Mouse (Mus musculus) heart, embryonic 15.5 days (tissue): Measurements from ENCODE around the gene Ctsz. TPM values are rescaled to one million over a fixed set of nuclear protein-coding genes. Genes with fewer than 3 reads are reported as not detected.

ENCODE experiments used
- ATAC-seq: fragments of 200-750 bp; cut with Nextera tagmentation; replicated peaks from 2 replicates; pipeline ENCODE4 v1.8.0; 2017; ENCODE audit warnings: low read depth, moderate TSS enrichment; ENCODE audit not compliant: insufficient number of reproducible peaks, insufficient read depth, low FRiP score
- H3K27ac ChIP-seq: fragments of 300-500 bp; sonication (generic); 2 replicates; pipeline ENCODE4 v1.5.1; 2015; ENCODE audit warnings: mild to moderate bottlenecking, inconsistent platforms
- H3K27me3 ChIP-seq: fragments of 300-500 bp; sonication (generic); 2 replicates; pipeline ENCODE4 v1.6.1; 2015; ENCODE audit warnings: inconsistent platforms
- H3K36me3 ChIP-seq: fragments of 300-500 bp; sonication (generic); 2 replicates; pipeline ENCODE4 v1.6.1; 2015; ENCODE audit warnings: mild to moderate bottlenecking, inconsistent platforms
- H3K4me1 ChIP-seq: fragments of 300-500 bp; sonication (generic); replicated peaks from 2 replicates; pipeline ENCODE4 v1.6.1; 2015; ENCODE audit warnings: inconsistent platforms
- H3K4me2 ChIP-seq: fragments of 300-500 bp; sonication (generic); 2 replicates; pipeline ENCODE4 v1.6.1; 2015; ENCODE audit warnings: inconsistent platforms, mild to moderate bottlenecking, moderate library complexity
- H3K4me3 ChIP-seq: fragments of 300-500 bp; sonication (generic); 2 replicates; pipeline ENCODE4 v1.5.1; 2015; ENCODE audit warnings: mild to moderate bottlenecking, inconsistent platforms
- H3K9ac ChIP-seq: fragments of 300-500 bp; sonication (generic); 2 replicates; pipeline ENCODE4 v1.6.1; 2015; ENCODE audit warnings: mild to moderate bottlenecking, inconsistent platforms
- H3K9me3 ChIP-seq: fragments of 300-500 bp; sonication (generic); replicated peaks from 2 replicates; pipeline ENCODE4 v1.6.1; 2016; ENCODE audit warnings: inconsistent platforms
- WGBS: fragments of 180-500 bp; shearing (Covaris S2); methylation state at CpG from one replicate; pipeline ENCODE4 v1.1.7; 2015; ENCODE audit warnings: mixed read lengths; 5-methylcytosine and 5-hydroxymethylcytosine counted together
- polyA plus RNA-seq: library from polyadenylated mRNA; unstranded; fragments of >200 nt; fragmentation: Nextera tagmentation; extraction: Ambion mirVana; gene quantifications from 2 replicates; pipeline ENCODE4 v1.2.1, GENCODE M21; 2015

Ctsz gene
- polyA plus RNA-seq, 1 experiment from 2014 or later: 99.5 TPM

GRCm38 (mm10) chr2:174439961-174440360 lies 1.1 kb upstream of the Ctsz start:
- H3K9ac ChIP-seq: no peak overlapping the region
- no peaks in the 10 kb centered on the region for H3K9me3 ChIP-seq
- H3K27ac ChIP-seq: no peak overlapping the region
- H3K4me1 ChIP-seq: peaks cover 33% of the 10 kb centered on the region
- no peak for ATAC-seq
- H3K27me3 ChIP-seq: no peaks in the 10 kb centered on the region
- H3K4me2 ChIP-seq: no peak overlapping the region
- WGBS: 78% methylated on average over 9 of the region's 9 CpGs
- H3K4me3 ChIP-seq: no peak overlapping the region
- H3K36me3 ChIP-seq: 0 out of 2 replicates have a peak, but pooled peaks cover 2% of the 10 kb centered on the region

- WGBS: 36% methylated on average over 5 of the region's 5 CpGs
- H3K36me3 ChIP-seq: 0 out of 2 replicates have a peak, but pooled peaks cover 2% of the 10 kb centered on the region
- H3K27me3 ChIP-seq: no peaks in the 10 kb centered on the region
- peaks cover 33% of the 10 kb centered on the region for H3K4me1 ChIP-seq
- no peaks in the 10 kb centered on the region for H3K9me3 ChIP-seq
- ATAC-seq: no peak
- peak overlapping the region; percentile 65; the same call in 1 of the 2 replicates for H3K4me3 ChIP-seq
- 0 out of 2 replicates have a peak overlapping the region, but pooled peaks have one; percentile 31 for H3K27ac ChIP-seq
- peak overlapping the region; percentile 61; the same call in 1 of the 2 replicates for H3K9ac ChIP-seq
- peak overlapping the region; percentile 80 for H3K4me2 ChIP-seq
Observed at GRCm38 (mm10) chr2:174439450-174439838, 605 bp upstream of the Ctsz start.

- ATAC-seq: no peak
- peaks cover 5% of the 10 kb centered on the region; the same call in 1 of the 2 replicates for H3K36me3 ChIP-seq
- H3K27me3 ChIP-seq: no peaks in the 10 kb centered on the region
- peak overlapping the region; percentile 31; the same call in 1 of the 2 replicates for H3K27ac ChIP-seq
- H3K9me3 ChIP-seq: no peaks in the 10 kb centered on the region
- H3K4me3 ChIP-seq: peak overlapping the region; percentile 65
- H3K4me1 ChIP-seq: peaks cover 33% of the 10 kb centered on the region
- WGBS: 68% methylated on average over 11 of the region's 11 CpGs
- peak overlapping the region; percentile 61 for H3K9ac ChIP-seq
- H3K4me2 ChIP-seq: peak overlapping the region; percentile 80
Observed at GRCm38 (mm10) chr2:174438181-174438580, 658 bp downstream of the Ctsz start.

GRCm38 (mm10) chr2:174437697-174437982 lies 1.2 kb downstream of the Ctsz start:
- peaks cover 8% of the 10 kb centered on the region; the same call in 1 of the 2 replicates for H3K36me3 ChIP-seq
- WGBS: 92% methylated on average over 4 of the region's 4 CpGs
- H3K4me1 ChIP-seq: peaks cover 32% of the 10 kb centered on the region
- H3K4me3 ChIP-seq: peak overlapping the region; percentile 65; the same call in 1 of the 2 replicates
- no peaks in the 10 kb centered on the region for H3K27me3 ChIP-seq
- peak overlapping the region; percentile 80 for H3K4me2 ChIP-seq
- no peak overlapping the region for H3K27ac ChIP-seq
- ATAC-seq: no peak
- no peaks in the 10 kb centered on the region for H3K9me3 ChIP-seq
- 0 out of 2 replicates have a peak overlapping the region, but pooled peaks have one; percentile 61 for H3K9ac ChIP-seq

- H3K36me3 ChIP-seq: peaks cover 8% of the 10 kb centered on the region; the same call in 1 of the 2 replicates
- peak overlapping the region; percentile 80; the same call in 1 of the 2 replicates for H3K4me2 ChIP-seq
- peak overlapping the region; percentile 65; the same call in 1 of the 2 replicates for H3K4me3 ChIP-seq
- no peak overlapping the region for H3K27ac ChIP-seq
- H3K27me3 ChIP-seq: no peaks in the 10 kb centered on the region
- H3K9ac ChIP-seq: no peak overlapping the region
- no peak for ATAC-seq
- no peaks in the 10 kb centered on the region for H3K9me3 ChIP-seq
- peaks cover 27% of the 10 kb centered on the region for H3K4me1 ChIP-seq
- 93% methylated on average over 7 of the region's 7 CpGs for WGBS
Observed at GRCm38 (mm10) chr2:174436916-174437696, 1.7 kb downstream of the Ctsz start.

GRCm38 (mm10) chr2:174436076-174436701 lies 2.6 kb downstream of the Ctsz start:
- H3K9ac ChIP-seq: no peak overlapping the region

GRCm38 (mm10) chr2:174434943-174435342 lies 3.9 kb downstream of the Ctsz start:
- Histone ChIP-seq H3K36me3 (peaks cover 11% of the 10 kb centered on the region; the same call in 1 of the 2 replicates), H3K4me2 (no peak overlapping the region), H3K27me3 (no peaks in the 10 kb centered on the region), H3K9ac (no peak overlapping the region), H3K4me3 (no peak overlapping the region), H3K27ac (no peak overlapping the region), H3K4me1 (peaks cover 27% of the 10 kb centered on the region), H3K9me3 (no peaks in the 10 kb centered on the region)
- no peak for ATAC-seq
- WGBS: 94% methylated on average over 9 of the region's 9 CpGs

More at GRCm38 (mm10) chr2:174436076-174436701, 2.6 kb downstream of the Ctsz start:
- Histone ChIP-seq H3K9me3 (no peaks in the 10 kb centered on the region), H3K27me3 (no peaks in the 10 kb centered on the region), H3K4me3 (no peak overlapping the region), H3K4me1 (peaks cover 27% of the 10 kb centered on the region), H3K4me2 (no peak overlapping the region), H3K27ac (no peak overlapping the region), H3K36me3 (peaks cover 8% of the 10 kb centered on the region; the same call in 1 of the 2 replicates)
- 87% methylated on average over 26 of the region's 26 CpGs for WGBS
- ATAC-seq: no peak

- H3K27me3 ChIP-seq: no peaks in the 10 kb centered on the region
Observed at GRCm38 (mm10) chr2:174428996-174429591, 9.7 kb downstream of the Ctsz start.

GRCm38 (mm10) chr2:174428076-174428835 lies 10.6 kb downstream of the Ctsz start:
- WGBS: 80% methylated on average over 18 of the region's 18 CpGs

More at GRCm38 (mm10) chr2:174428996-174429591, 9.7 kb downstream of the Ctsz start:
- H3K36me3 ChIP-seq: peaks cover 63% of the 10 kb centered on the region
- H3K9ac ChIP-seq: no peak overlapping the region
- WGBS: 87% methylated on average over 10 of the region's 10 CpGs
- no peak overlapping the region for H3K4me2 ChIP-seq
- ATAC-seq: no peak
- no peak overlapping the region for H3K27ac ChIP-seq
- H3K4me1 ChIP-seq: no peaks in the 10 kb centered on the region
- no peak overlapping the region for H3K4me3 ChIP-seq
- no peaks in the 10 kb centered on the region for H3K9me3 ChIP-seq

GRCm38 (mm10) chr2:174426856-174427255 lies 12.0 kb downstream of the Ctsz start:
- WGBS: 90% methylated on average over 12 of the region's 12 CpGs
- H3K4me1 ChIP-seq: no peaks in the 10 kb centered on the region
- no peak overlapping the region for H3K27ac ChIP-seq
- ATAC-seq: no peak
- no peaks in the 10 kb centered on the region for H3K27me3 ChIP-seq
- H3K4me3 ChIP-seq: no peak overlapping the region
- peaks cover 78% of the 10 kb centered on the region for H3K36me3 ChIP-seq
- H3K9me3 ChIP-seq: no peaks in the 10 kb centered on the region
- H3K4me2 ChIP-seq: no peak overlapping the region
- no peak overlapping the region for H3K9ac ChIP-seq

More at GRCm38 (mm10) chr2:174428076-174428835, 10.6 kb downstream of the Ctsz start:
- H3K4me1 ChIP-seq: no peaks in the 10 kb centered on the region
- no peak for ATAC-seq
- H3K27ac ChIP-seq: no peak overlapping the region
- no peaks in the 10 kb centered on the region for H3K27me3 ChIP-seq
- H3K36me3 ChIP-seq: peaks cover 68% of the 10 kb centered on the region
- no peaks in the 10 kb centered on the region for H3K9me3 ChIP-seq
- H3K4me2 ChIP-seq: no peak overlapping the region
- H3K9ac ChIP-seq: no peak overlapping the region
- H3K4me3 ChIP-seq: no peak overlapping the region
